Mouse (Mus musculus) kidney, embryonic 14.5 days (tissue): ENCODE measurements around the gene Trit1. TPM values are rescaled to one million over a fixed set of nuclear protein-coding genes. Genes with fewer than 3 reads are reported as not detected.

Experiments
- ATAC-seq: fragments of 200-750 bp; cut with Nextera tagmentation; 2 replicates; pipeline ENCODE4 v1.8.0; 2017; ENCODE audit warnings: moderate number of reproducible peaks, mild to moderate bottlenecking, moderate TSS enrichment, moderate library complexity; ENCODE audit not compliant: low FRiP score, low TSS enrichment
- H3K27ac ChIP-seq: fragments of 300-500 bp; sonication (generic); 2 replicates; pipeline ENCODE4 v1.5.1; 2014; ENCODE audit warnings: low read depth, mild to moderate bottlenecking, low read length, moderate library complexity, mixed read lengths
- H3K27me3 ChIP-seq: fragments of 300-500 bp; sonication (generic); 2 replicates; pipeline ENCODE4 v1.6.1; 2014; ENCODE audit warnings: mild to moderate bottlenecking, low read length; ENCODE audit not compliant: control insufficient read depth, insufficient read depth
- H3K36me3 ChIP-seq: fragments of 300-500 bp; sonication (generic); 2 replicates; pipeline ENCODE4 v1.6.1; 2014; ENCODE audit warnings: low read length, mixed read lengths; ENCODE audit not compliant: control insufficient read depth, insufficient read depth
- H3K4me1 ChIP-seq: fragments of 300-500 bp; sonication (generic); 2 replicates; pipeline ENCODE4 v1.6.1; 2014; ENCODE audit warnings: low read length, mixed read lengths; ENCODE audit not compliant: control insufficient read depth, insufficient read depth
- H3K4me2 ChIP-seq: fragments of 300-500 bp; sonication (generic); replicated peaks from 2 replicates; pipeline ENCODE4 v1.6.1; 2014; ENCODE audit warnings: low read depth, mild to moderate bottlenecking, low read length
- H3K4me3 ChIP-seq: fragments of 300-500 bp; sonication (generic); 2 replicates; pipeline ENCODE4 v1.5.1; 2014; ENCODE audit warnings: mild to moderate bottlenecking, low read length
- H3K9ac ChIP-seq: fragments of 300-500 bp; sonication (generic); 2 replicates; pipeline ENCODE4 v1.6.1; 2014; ENCODE audit warnings: low read depth, mild to moderate bottlenecking, low read length, moderate library complexity
- H3K9me3 ChIP-seq: fragments of 300-500 bp; sonication (generic); 2 replicates; pipeline ENCODE4 v1.6.1; 2016; ENCODE audit warnings: low read length; ENCODE audit not compliant: control insufficient read depth
- WGBS: fragments of 180-500 bp; shearing (Covaris S2); extraction: QIAGEN DNeasy Blood & Tissue Kit; methylation state at CpG from one replicate; pipeline ENCODE4 v1.1.7; 2014; 5-methylcytosine and 5-hydroxymethylcytosine counted together
- polyA plus RNA-seq: library from polyadenylated mRNA; unstranded; fragments of >200 nt; fragmentation: Nextera tagmentation; extraction: Ambion mirVana; gene quantifications from 2 replicates; pipeline ENCODE4 v1.2.1, GENCODE M21; 2014

The Trit1 gene
- polyA plus RNA-seq, 1 experiment from 2014 or later, result 21.7 TPM

GRCm38 (mm10) chr4:123025418-123025817 lies 9.0 kb downstream of the Trit1 start:
- Histone ChIP-seq H3K4me2 (no peak overlapping the region), H3K9ac (no peak overlapping the region), H3K4me3 (no peak overlapping the region), H3K36me3 (peaks cover 26% of the 10 kb centered on the region), H3K27ac (no peak overlapping the region), H3K4me1 (no peaks in the 10 kb centered on the region), H3K9me3 (no peaks in the 10 kb centered on the region), H3K27me3 (no peaks in the 10 kb centered on the region)
- 79% methylated on average over 2 of the region's 2 CpGs for WGBS
- no peak for ATAC-seq

- no peak overlapping the region for H3K27ac ChIP-seq
- no peaks in the 10 kb centered on the region for H3K27me3 ChIP-seq
- ATAC-seq, result no peak
- no peaks in the 10 kb centered on the region for H3K9me3 ChIP-seq
- H3K4me2 ChIP-seq, result no peak overlapping the region
- no peak overlapping the region for H3K9ac ChIP-seq
- 97% methylated on average over 13 of the region's 13 CpGs for WGBS
- H3K4me1 ChIP-seq, result no peaks in the 10 kb centered on the region
- peaks cover 26% of the 10 kb centered on the region for H3K36me3 ChIP-seq
- H3K4me3 ChIP-seq, result no peak overlapping the region
These were observed 9.8 kb downstream of the Trit1 start for GRCm38 (mm10) chr4:123026161-123026560.

- no peak overlapping the region for H3K27ac ChIP-seq
- 86% methylated on average over 4 of the region's 4 CpGs for whole genome bisulfite sequencing
- H3K36me3 ChIP-seq, result peaks cover 28% of the 10 kb centered on the region
- no peaks in the 10 kb centered on the region for H3K9me3 ChIP-seq
- no peak overlapping the region for H3K4me3 ChIP-seq
- ATAC-seq, result no peak
- H3K9ac ChIP-seq, result no peak overlapping the region
- H3K4me2 ChIP-seq, result no peak overlapping the region
- no peaks in the 10 kb centered on the region for H3K4me1 ChIP-seq
- no peaks in the 10 kb centered on the region for H3K27me3 ChIP-seq
These were observed 10.2 kb downstream of the Trit1 start for GRCm38 (mm10) chr4:123026597-123026996.

GRCm38 (mm10) chr4:123034841-123035240 lies 18.4 kb downstream of the Trit1 start:
- Histone ChIP-seq H3K36me3 (peaks cover 26% of the 10 kb centered on the region), H3K4me1 (no peaks in the 10 kb centered on the region), H3K4me3 (no peak overlapping the region), H3K27ac (no peak overlapping the region), H3K9me3 (no peaks in the 10 kb centered on the region), H3K4me2 (no peak overlapping the region), H3K27me3 (no peaks in the 10 kb centered on the region), H3K9ac (no peak overlapping the region)
- no peak for ATAC-seq
- WGBS, result 93% methylated on average over 2 of the region's 2 CpGs

GRCm38 (mm10) chr4:123035636-123036035 lies 19.2 kb downstream of the Trit1 start:
- no peaks in the 10 kb centered on the region for H3K27me3 ChIP-seq
- no peak overlapping the region for H3K4me2 ChIP-seq
- no peak overlapping the region for H3K27ac ChIP-seq
- 95% methylated on average over 2 of the region's 2 CpGs for WGBS
- H3K4me1 ChIP-seq, result no peaks in the 10 kb centered on the region
- peaks cover 34% of the 10 kb centered on the region for H3K36me3 ChIP-seq
- H3K9ac ChIP-seq, result no peak overlapping the region
- H3K4me3 ChIP-seq, result no peak overlapping the region
- no peaks in the 10 kb centered on the region for H3K9me3 ChIP-seq
- ATAC-seq, result no peak

- 69% methylated on average over 3 of the region's 3 CpGs for WGBS
These were observed 20.3 kb downstream of the Trit1 start for GRCm38 (mm10) chr4:123036710-123037109.

GRCm38 (mm10) chr4:123041131-123041530 lies 24.7 kb downstream of the Trit1 start:
- no peak for ATAC-seq
- WGBS, result 94% methylated on average over 6 of the region's 6 CpGs
- H3K9me3 ChIP-seq, result no peaks in the 10 kb centered on the region
- no peak overlapping the region for H3K4me3 ChIP-seq
- H3K36me3 ChIP-seq, result peaks cover 53% of the 10 kb centered on the region
- H3K4me2 ChIP-seq, result no peak overlapping the region
- H3K27ac ChIP-seq, result no peak overlapping the region
- no peaks in the 10 kb centered on the region for H3K27me3 ChIP-seq
- no peaks in the 10 kb centered on the region for H3K4me1 ChIP-seq
- H3K9ac ChIP-seq, result no peak overlapping the region

More at GRCm38 (mm10) chr4:123036710-123037109, 20.3 kb downstream of the Trit1 start:
- Histone ChIP-seq H3K4me1 (no peaks in the 10 kb centered on the region), H3K9ac (no peak overlapping the region), H3K4me2 (no peak overlapping the region), H3K9me3 (no peaks in the 10 kb centered on the region), H3K27ac (no peak overlapping the region), H3K4me3 (no peak overlapping the region), H3K27me3 (no peaks in the 10 kb centered on the region), H3K36me3 (peaks cover 39% of the 10 kb centered on the region)
- no peak for ATAC-seq

- H3K36me3 ChIP-seq, result peaks cover 78% of the 10 kb centered on the region
- no peaks in the 10 kb centered on the region for H3K27me3 ChIP-seq
- no peak for ATAC-seq
- no peaks in the 10 kb centered on the region for H3K9me3 ChIP-seq
- no peaks in the 10 kb centered on the region for H3K4me1 ChIP-seq
- H3K4me2 ChIP-seq, result no peak overlapping the region
- H3K9ac ChIP-seq, result no peak overlapping the region
- no peak overlapping the region for H3K4me3 ChIP-seq
- WGBS, result 79% methylated on average over 1 of the region's 1 CpGs
- no peak overlapping the region for H3K27ac ChIP-seq
These were observed 27.5 kb downstream of the Trit1 start for GRCm38 (mm10) chr4:123043858-123044257.

- Histone ChIP-seq H3K4me2 (no peak overlapping the region), H3K9ac (no peak overlapping the region), H3K9me3 (no peaks in the 10 kb centered on the region), H3K4me1 (no peaks in the 10 kb centered on the region), H3K27ac (no peak overlapping the region), H3K4me3 (no peak overlapping the region), H3K27me3 (no peaks in the 10 kb centered on the region), H3K36me3 (peaks cover 78% of the 10 kb centered on the region)
- no peak for ATAC-seq
- WGBS, result 89% methylated on average over 4 of the region's 4 CpGs
These were observed 28.4 kb downstream of the Trit1 start for GRCm38 (mm10) chr4:123044842-123045241.
